Mouse (Mus musculus): ENCODE measurements around the gene Fpr1.
A peak's percentile ranks its signal among the peaks of the same experiment; 100 is the strongest.
"Not testable (repeated sequence)": the region's sequence is repeated elsewhere in the genome, so short reads cannot be mapped to it uniquely, and the experiment has no call there.

The Fpr1 gene

DNA sequence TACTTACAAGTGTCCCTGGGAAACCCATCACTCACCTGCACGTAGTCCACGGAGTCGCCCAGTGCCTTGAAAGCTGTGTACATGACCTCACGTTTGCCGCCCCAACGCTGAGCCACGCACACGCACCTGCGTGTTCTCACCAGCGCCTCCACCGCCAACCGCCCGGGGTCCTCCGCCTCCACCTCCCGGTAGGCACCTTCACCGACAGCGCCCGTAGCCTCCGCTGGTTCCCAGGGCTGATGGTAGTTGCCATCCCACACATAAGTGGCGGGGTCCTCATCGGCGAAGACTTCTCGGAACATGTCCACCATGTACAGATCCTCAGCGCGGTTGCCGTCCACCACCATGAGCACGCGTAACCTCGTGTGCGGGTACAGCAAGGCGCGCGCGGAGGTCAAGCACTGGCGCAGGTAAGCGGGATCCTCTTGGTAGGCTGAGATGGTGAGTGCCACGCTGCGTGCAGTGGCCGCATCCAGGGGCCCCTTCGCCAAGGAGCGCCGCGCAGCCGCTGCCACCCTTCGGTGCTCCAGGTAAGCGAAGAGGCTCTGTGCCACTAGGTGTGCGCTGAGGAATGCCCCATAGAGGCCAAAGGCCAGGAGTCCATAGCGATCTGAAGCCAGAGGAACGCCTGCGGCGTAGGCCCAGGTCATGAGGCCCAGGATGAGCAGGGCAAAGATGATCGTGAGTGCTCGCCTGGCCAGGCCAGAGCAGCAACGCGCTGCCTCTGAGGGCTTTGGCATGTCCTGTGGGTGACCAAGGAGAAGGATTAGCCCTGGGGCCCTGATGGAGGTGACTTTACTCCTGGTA lies 33.6 kb downstream of the Fpr1 start:
- DNase-seq (ENCODE audit: low read depth) = no peak

DNA sequence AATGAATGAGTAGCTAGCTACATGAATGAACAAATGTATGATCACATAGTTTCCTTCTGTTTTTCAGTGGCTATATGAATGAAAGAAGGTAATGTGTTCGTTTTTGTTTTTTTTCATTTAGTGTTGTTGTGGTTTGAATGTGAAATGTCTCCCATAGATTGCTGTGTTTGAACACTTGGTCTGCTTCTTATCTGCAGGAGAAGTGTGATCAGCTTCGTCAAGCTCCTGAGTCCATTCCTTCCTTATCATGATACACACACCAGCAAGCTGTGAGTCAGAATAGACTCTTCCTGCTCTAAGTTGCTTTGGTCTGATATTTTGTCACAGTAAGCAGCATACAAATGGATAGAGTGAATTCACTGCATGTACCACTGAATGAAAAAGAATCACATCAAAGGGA lies 34.8 kb downstream of the Fpr1 start:
- DNase-seq (ENCODE audit: low read depth) = no peak

DNA sequence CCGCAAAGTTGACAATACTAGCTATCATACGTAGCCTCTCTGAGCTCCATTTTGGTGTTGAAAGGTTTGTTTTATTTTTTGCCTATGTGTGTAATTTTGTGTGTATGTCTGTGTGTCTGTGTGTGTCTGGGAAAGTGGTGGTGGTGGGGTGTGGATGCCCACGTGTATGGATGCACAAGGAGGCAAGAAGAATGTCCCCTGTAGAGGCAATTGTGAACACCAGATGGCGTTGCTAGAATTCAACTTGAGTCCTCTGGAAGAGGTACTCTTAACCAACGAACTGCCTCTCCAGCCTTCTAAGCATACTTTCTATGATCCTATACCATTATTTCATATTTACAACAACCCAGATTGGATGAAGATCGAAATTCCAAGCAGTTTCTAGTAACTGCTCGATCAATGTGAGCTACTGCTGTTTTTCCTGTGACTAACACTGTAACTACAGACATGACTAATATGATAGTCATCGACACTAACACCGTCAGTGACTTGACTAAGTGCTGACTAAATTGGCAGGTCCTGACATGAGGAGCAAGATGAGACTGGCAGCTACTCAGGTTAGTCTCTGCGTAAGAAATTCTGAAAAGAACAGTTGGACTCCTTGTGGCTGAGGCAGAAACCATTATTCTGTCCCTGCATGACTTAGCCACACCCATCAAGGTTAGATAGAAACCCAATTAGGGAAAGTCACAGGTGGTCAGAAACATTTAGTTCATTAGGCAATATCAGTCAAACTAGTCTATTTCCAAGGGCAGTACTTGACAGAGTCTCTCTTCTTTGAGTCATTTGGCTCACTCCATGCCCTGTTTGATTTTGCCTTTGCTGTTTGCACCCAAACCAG lies 38.3 kb downstream of the Fpr1 start:
- DNase-seq (ENCODE audit: low read depth) = peak; percentile 56

DNA sequence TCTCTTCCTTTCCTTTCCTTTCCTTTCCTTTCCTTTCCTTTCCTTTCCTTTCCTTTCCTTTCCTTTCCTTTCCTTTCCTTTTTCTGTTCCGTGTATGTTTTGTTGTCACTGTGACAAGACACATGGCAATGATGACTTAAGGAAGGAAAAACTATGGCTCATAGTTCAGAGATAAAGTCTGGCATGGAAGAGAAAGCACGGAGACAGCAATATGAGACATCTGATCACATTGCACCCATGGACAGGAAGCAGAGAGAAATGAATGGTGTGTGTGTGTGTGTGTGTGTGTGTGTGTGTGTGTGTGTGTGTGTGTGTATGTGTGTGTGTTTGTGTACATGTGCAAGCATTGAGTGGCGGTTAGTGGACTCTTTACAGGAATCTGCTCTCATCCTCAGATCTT lies 39.1 kb downstream of the Fpr1 start:
- DNase-seq (ENCODE audit: low read depth) = not testable (repeated sequence)

DNA sequence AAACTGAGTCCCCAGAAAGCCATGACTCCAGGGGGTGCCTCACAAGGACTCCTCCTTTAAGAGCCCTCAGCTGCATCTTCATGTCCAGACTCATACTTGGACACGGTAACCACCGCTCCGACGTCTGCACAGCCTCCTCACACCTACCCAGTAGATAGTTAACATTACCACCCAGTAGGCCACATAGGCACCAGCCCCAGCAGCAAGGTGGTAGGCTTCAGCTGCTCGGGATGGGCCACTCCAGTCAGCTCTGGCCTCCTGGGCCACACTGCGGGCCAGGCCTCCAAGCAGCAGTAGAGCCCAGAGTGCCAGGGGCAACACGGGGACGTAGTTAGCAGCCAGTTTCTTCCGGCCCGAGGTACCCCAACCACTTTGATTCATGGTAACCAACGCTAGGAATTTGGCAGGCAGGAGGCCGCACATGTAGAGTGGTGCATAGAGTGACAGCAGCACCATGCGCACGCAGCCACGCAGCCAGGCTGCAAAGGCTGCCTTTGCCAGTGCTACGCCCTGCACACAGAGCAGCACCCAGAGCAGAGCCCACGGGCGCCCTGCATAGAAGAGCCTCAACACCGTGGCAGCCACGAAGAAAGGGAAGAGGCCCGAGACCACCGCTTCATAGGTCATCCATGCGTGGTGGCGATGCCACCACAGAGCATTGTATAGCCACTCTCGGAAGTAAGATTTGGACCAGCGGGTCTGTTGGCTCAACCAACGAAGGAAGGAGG lies 40.0 kb downstream of the Fpr1 start:
- DNase-seq (ENCODE audit: low read depth) = no peak

DNA sequence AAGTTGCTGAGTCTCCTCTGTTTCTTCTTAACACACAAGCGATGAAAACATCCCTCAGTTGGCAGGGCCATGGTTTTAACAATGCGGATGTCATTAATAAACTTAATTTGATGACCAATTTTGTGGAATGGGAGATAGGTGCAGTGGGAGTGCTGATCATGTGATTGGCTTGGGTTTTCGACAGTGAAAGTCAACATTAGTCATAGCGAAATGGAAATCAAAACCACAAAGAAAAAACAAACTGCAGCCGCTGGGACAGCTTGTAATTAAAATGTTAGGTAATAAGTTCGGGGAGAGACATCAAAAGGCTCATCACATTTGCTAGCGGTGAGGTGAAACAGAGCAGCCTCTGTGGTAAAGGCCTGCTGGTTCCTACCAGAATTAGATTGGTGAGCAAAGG lies 42.9 kb downstream of the Fpr1 start:
- peak; percentile 38 for DNase-seq (ENCODE audit: low read depth)

DNA sequence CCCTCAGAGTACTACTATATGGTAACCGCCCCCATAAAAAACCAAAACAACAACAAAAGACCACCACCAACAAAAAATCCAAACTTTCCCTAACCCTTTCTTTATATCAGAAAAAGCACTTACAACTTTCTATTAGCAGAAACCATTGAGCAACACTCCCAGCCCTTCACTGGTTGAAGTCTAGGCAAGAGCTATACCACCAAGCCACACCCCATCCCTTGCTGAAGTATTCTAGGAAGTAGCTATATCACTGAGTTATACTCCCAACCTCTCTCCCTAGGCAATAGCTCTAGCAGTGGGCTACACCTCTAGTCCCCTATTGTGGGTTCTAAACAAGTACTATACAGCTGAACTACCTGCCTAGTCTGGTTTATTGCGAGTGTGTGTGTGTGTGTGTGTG lies 44.5 kb downstream of the Fpr1 start:
- no peak for DNase-seq (ENCODE audit: low read depth)

DNA sequence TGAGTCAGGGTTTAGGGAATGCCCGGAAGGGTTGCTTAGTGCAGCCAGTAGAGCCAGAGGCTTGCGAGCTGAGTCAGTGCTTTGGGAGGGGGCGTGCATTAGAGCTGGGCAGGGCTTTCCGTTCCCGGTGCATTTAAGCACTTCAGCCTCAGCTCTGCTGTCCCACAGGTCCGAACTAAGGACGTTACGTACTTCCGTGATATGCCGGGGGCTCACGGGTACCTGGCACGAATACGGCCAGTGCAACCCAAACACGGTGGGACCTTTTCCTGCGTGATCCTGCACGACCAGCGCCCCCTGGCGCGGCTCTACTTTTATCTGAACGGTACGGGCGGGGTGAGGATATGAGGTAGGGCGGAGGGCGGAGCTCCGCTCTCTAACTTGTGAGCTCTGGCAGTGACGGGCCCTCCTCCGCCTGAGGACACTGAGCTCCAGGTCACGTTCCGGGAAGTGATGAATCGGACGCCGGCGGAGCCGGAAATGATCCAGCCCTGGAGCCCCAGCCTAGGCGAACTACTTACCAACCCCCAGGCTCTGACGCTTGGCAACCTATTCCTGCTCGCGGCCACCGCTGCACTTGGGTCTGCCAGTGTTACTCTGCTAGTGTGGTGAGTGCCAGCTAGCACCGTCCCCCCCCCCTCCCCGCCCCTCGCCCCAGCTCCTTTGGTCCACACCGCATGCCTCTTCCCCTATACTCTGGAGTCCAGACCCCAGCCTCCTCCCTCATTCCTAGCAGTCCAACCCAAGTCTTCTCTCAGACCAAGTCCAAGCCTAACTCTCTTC lies 45.6 kb downstream of the Fpr1 start:
- DNase-seq (ENCODE audit: low read depth) = peak; percentile 97

DNA sequence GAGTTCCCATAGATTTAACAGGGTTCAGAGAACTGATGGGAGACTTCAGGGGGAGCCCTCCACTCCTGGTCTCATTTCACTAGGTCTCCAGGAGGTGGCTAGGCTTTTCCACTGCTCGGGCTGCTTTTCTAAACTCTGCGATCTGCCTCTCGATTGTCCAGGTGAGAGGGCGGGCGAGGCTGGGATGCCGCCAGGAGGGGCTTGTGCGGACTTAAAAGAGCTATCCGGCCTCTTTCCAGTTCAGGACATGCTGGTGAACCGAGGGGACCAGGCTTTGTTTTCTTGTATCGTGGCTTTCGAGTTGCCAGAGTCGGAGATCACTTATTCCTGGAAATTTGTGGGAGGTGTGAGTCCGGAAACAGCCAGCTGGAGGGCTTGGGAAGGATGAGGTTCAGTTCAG lies 46.3 kb downstream of the Fpr1 start:
- DNase-seq (ENCODE audit: low read depth) = no peak

DNA sequence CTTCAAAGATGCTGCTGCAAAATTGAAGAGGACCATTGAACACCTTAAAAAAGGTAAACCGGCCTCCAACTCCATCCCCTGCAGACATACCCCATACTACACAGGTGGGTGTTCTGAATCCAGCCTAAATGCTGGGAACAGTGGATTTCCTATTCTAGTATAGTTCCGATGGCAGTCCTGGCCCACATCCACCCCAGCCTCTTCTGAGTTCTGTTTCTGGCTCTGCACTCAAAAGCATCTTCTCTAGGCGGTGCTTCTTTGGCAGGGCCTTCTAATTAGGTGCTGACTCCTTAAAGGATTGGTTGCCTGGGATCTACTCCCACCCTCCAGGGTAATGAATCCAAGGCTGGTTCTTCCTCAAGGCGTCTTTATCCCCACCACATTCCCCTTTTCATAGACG lies 47.6 kb downstream of the Fpr1 start:
- no peak for DNase-seq (ENCODE audit: low read depth)

DNA sequence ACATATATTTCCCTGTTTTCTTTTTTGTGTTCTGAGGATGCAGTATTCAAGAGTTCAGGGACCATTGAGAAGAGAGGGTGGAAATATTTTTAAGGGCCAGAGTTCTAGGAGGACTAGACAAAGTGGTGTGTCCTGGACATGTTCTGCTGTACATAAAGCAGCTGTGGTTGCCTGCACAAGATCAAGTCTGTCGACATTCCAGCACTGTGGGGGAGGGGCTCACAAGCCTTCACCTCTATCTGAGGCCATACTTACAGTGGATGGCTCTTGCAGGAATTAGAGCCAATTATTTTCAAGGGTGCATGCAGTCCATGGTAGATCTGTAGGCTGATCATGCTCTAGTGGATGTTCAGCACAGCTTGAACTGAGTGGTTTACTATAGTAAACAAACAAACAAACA lies 48.8 kb downstream of the Fpr1 start:
- no peak for DNase-seq (ENCODE audit: low read depth)

DNA sequence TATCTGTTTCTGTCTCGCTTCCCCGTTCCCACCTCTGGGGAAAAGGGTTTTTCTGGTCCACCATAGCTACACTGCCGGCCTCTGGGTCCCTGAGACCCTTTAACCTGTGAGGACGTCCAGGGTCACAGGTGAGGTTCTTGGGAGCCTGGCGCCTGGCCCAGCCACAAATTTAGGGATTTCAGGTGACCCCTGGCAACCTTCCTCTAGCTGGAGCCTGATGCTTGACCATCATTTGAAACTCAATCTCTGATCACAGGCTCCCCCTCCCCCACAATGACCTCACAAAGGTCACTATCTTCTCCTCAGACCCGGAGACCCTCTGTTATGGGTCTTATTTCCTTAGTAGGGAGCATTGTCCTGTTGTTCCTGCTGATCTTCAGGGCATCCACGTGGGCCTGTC lies 53.0 kb downstream of the Fpr1 start:
- DNase-seq (ENCODE audit: low read depth) = no peak

DNA sequence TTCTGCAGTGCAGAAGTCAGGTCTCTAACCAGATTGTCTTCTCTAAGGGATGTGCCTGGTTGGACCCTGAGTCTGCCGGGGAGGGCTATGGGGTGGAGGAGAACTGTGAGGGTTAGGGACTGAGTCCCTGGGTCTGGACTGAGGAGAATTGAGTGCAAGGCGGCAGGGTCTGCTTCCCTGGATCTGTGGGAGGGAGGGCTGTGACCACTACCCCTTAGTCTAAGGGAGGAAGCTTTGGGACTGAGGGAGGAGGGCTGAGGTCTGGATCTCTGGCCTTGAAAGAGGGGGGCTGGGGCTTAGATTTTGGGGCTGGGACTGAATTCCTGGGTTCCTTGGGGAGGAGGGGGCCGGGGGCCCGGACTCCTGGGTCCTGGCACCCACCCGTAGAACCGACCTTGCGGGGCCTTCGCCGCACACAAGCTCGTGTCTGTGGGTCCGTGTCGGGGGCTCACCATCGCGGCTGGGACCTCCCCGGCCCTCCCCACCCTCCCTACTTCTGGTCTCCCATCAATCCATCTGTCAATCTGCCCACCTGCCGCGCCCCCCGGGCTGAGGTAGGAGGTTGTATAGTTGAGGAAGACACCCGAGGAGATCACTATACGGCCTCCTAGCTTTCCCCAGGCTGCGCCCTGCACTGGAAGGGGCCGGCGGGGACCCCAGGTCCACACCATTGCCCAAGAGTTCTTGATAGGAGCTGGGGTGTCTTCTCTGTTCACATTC lies 53.8 kb downstream of the Fpr1 start:
- DNase-seq (ENCODE audit: low read depth) = no peak

DNA sequence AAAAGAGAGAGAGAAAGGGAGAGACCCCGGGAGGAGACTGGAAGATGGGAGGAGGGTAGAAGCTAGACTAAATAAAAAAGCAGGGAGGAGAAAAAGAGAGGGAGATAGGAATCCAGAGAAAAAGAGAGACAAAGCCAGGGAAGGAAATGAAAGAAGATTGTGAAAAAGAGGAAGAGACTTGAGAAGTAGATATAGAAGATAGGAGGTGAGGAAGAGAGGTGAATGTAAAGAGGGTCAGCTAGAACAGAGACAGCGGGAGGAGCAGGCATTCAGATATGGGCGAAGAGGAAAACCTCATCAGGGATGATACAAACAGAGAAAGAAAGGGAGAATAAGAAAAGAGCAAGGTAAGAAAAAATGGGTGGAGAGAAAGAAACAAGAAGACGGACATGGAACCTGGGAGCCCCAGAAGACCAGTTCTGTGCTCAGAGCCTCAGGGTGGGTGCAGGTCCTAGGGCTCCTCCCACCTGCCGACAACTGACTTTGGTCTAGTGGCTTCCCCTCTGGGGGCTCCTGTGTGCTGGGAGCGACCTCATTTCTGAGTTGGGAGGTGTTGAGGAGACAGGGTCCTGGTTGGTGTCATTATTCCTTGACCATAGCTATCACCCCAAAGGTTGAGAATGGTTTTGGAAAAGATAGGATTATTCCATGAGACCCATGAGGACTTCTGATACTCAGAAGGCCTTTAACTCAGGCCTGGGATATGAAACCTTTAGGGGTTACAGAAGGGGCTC lies 54.5 kb downstream of the Fpr1 start:
- no peak for DNase-seq (ENCODE audit: low read depth)

DNA sequence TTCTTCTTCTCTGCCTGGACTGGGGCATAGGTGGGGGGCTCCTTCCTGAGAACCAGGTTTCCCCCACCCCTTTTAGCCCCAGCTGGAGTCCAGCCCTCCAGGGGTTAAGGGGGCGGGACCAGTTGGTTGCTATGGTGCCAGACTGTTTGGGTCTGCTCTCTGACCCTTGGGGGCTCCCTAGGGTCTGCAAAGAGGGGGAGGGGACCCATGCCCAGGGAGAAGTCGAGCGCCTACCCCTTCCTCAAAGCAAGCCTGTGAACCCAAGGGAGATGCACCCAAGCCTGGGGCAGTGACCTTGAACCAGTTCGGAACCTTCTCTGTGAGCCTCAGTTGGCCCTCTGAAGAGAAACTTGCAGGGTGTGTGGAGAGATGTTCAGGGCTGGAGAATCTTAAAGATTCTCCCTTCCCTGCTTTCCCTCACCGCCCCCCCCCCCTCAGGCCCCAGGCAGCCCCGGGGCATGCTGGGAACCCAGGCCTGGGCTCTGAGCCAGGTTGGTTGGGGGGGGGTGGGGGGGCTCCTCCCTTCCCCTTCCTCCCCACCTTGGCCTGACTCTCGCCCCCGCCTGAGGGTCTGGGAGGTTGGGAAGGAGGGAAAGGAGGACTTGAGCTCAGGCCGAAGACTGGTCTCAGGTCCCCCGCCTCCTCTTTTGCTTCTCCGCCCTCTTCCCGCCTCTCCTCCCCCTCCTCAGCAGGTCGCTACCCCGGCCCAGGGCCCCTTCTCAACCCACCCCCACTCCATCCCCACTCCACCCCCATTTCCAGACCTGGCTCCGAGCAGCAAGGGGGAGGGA lies 55.4 kb downstream of the Fpr1 start:
- no peak for DNase-seq (ENCODE audit: low read depth)

DNA sequence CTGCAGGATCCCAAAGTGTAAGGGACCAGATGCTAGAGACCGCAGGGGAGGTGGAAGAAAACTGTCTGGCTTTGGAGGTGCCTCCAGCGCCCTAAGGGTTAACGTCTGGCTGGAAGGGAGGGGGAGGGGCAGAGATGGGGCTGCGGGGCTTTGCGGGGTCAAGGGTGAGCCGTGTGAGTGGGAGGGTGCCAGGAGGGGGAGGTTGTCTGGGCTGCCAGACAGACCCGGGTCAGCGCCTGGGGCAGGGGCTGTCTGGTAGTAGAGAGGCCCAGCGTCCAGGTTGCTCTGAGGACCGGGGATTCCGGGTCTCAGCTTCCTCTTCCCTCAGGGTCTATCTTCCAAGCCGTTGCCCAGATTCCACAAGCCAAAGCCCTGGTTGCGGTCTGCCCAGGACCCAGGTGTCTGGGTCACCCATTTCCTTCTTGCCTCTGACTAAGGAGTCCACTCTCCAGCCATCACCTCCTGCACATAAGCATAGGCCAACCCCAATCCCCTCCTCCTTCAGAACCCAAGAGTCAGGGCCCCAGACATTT lies 56.0 kb downstream of the Fpr1 start:
- no peak for DNase-seq (ENCODE audit: low read depth)

DNA sequence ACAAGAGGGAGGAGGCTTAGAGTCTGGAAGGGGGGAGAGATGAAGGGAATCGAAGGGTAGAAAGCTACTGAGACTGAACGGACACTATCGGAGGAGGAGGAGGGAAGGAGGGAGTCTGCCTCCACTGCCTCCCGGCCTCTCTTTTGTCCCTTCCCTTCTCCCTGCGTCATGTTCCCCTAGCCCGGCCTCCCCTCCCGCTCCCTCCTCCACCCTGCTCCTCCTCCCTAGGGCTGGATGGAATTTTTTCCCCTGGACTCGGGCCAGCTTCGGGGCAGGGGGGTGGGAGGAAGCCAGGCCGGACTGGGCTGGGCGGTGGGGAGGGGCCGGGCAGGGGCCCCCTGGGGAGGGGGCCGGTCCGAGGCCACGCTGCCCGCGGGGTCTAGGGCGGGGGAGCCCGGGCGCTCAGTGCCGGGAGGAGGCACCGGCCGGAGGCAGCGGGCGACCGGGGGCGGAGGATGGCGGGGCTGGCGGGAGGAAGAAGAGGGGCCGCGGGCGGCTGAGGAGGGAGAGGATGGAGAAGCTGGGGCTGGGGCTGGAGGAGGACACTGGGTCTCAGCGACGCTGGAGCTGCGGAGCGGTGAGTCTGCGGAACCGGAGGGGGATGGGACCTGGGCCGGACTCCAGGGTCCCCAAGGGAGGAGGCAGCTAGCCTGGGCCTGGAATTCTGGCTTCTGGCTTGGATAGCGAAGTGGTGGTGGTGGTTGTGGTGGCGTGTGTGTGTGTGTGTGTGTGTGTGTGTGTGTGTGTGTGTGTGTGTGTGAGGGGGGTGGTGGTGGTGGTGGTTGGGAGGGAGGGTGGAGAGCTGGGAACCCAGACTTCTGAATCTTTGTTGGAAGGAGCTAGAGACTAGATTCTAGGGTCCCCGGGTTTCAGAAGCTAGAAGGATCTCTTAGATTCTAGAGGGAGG lies 56.7 kb downstream of the Fpr1 start, which contains the start of gene Spaca6:
Spaca6 (plus strand) TSS at position 408 of the 907 bp plus-strand sequence.
- peak; percentile 33 for DNase-seq (ENCODE audit: low read depth)
